Mouse (Mus musculus) forebrain, embryonic 16.5 days (tissue): ENCODE results near the gene Pycr2. TPM values are rescaled to one million over a fixed set of nuclear protein-coding genes. Genes with fewer than 3 reads are reported as not detected.
"Not testable (repeated sequence)": the region's sequence is repeated elsewhere in the genome, so short reads cannot be mapped to it uniquely, and the experiment has no call there.

Experiments used
- ATAC-seq: fragments of 200-750 bp; cut with Nextera tagmentation; 2 replicates; pipeline ENCODE4 v1.8.0; 2017; ENCODE audit warnings: mild to moderate bottlenecking, moderate library complexity
- H3K27ac ChIP-seq: fragments of 300-500 bp; sonication (generic); 2 replicates; pipeline ENCODE4 v1.5.1; 2014; ENCODE audit warnings: low read length, control low read depth
- H3K27me3 ChIP-seq: fragments of 300-500 bp; sonication (generic); replicated peaks from 2 replicates; pipeline ENCODE4 v1.6.1; 2014; ENCODE audit warnings: low read length; ENCODE audit not compliant: control insufficient read depth, insufficient read depth
- H3K36me3 ChIP-seq: fragments of 300-500 bp; sonication (generic); 2 replicates; pipeline ENCODE4 v1.6.1; 2014; ENCODE audit not compliant: control insufficient read depth, insufficient read depth
- H3K4me1 ChIP-seq: fragments of 300-500 bp; sonication (generic); replicated peaks from 2 replicates; pipeline ENCODE4 v1.6.1; 2014; ENCODE audit warnings: low read length; ENCODE audit not compliant: control insufficient read depth, insufficient read depth
- H3K4me2 ChIP-seq: fragments of 300-500 bp; sonication (generic); 2 replicates; pipeline ENCODE4 v1.6.1; 2014; ENCODE audit warnings: mild to moderate bottlenecking, low read length, control low read depth
- H3K4me3 ChIP-seq: fragments of 300-500 bp; sonication (generic); replicated peaks from 2 replicates; pipeline ENCODE4 v1.5.1; 2014; ENCODE audit warnings: mild to moderate bottlenecking, low read length, control low read depth
- H3K9ac ChIP-seq: fragments of 300-500 bp; sonication (generic); replicated peaks from 2 replicates; pipeline ENCODE4 v1.6.1; 2014; ENCODE audit warnings: low read depth, low read length, control low read depth
- H3K9me3 ChIP-seq: fragments of 300-500 bp; sonication (generic); 2 replicates; pipeline ENCODE4 v1.6.1; 2016; ENCODE audit warnings: low read length; ENCODE audit not compliant: control insufficient read depth
- WGBS: fragments of 180-500 bp; shearing (Covaris S2); extraction: QIAGEN DNeasy Blood & Tissue Kit; methylation state at CpG from one replicate; pipeline ENCODE4 v1.1.7; 2014; 5-methylcytosine and 5-hydroxymethylcytosine counted together
- polyA plus RNA-seq: library from polyadenylated mRNA; unstranded; fragments of >200 nt; fragmentation: Nextera tagmentation; extraction: Ambion mirVana; gene quantifications from 2 replicates; pipeline ENCODE4 v1.2.1, GENCODE M21; 2015

Gene Pycr2
- polyA plus RNA-seq, 1 experiment from 2014 or later, result 84.8 TPM

DNA sequence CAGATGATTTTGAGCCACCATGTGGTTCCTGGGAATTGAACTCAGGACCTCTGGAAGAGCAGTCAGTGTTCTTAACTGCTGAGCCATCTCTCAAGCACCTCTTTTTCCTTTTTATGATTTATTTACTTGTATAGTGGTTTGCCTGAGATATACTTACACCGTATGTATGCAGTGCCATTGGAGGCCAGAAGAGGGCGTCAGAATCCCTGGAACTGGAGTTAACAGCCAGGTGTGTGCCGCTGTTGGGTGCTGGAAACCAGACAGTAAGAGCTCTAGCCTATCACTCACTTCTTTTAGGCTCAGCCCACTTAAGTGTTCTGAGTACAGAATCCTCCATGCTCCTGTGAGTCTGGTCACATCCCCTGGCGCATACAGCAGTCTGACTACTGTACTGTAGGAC is 26.6 kb upstream of the Pycr2 start:
- no peak for ATAC-seq
- no peaks in the 10 kb centered on the region for H3K27me3 ChIP-seq
- H3K27ac ChIP-seq, result no peak overlapping the region
- H3K9ac ChIP-seq, result no peak overlapping the region
- no peak overlapping the region for H3K4me3 ChIP-seq
- H3K4me1 ChIP-seq, result no peaks in the 10 kb centered on the region
- H3K9me3 ChIP-seq, result no peaks in the 10 kb centered on the region
- no peaks in the 10 kb centered on the region for H3K36me3 ChIP-seq
- H3K4me2 ChIP-seq, result no peak overlapping the region
- 77% methylated on average over 4 of the region's 4 CpGs for WGBS

DNA sequence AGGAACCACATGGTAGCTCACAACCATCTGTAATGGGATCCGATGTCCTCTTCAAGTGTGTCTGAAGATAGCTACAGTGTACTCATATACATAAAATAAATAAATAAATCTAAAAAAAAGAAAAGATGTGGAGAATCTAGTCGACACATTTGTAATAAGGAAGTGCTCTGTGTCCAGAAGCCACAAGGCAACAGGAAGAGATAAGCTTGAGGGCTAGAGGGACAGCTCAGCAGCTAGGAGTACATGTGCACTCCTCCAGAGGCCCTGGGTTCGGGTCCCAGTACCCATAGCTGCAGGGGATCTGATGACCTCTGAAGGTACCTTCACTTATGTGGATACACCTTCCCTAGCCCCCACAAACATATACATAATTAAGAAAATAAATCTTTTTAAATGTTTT is 22.3 kb upstream of the Pycr2 start:
- WGBS, result 79% methylated on average over 3 of the region's 3 CpGs

DNA sequence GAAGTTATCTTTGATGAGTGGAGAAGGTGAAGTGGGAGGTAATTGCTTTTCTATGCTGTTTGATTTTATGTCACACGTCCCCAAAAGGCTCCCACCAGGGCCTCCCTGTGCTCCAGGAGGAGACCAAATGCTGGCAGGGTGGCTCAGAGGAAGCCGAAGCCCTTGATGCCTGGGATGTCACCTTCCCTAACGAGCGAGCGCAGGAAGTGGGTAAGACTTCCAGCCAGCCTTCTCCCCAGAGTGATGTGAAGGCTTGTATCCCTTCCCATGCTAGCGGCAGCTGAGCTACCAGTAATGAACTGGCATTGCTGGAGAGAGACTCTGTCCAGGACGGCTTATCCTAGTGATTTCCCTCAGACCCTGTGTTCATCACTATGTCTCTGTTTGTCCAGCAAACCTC is 20.4 kb upstream of the Pycr2 start:
- H3K36me3 ChIP-seq, result no peaks in the 10 kb centered on the region
- H3K4me3 ChIP-seq, result no peak overlapping the region
- WGBS, result 48% methylated on average over 7 of the region's 7 CpGs
- H3K4me2 ChIP-seq, result no peak overlapping the region
- no peak for ATAC-seq
- H3K4me1 ChIP-seq, result peaks cover 4% of the 10 kb centered on the region
- H3K9me3 ChIP-seq, result no peaks in the 10 kb centered on the region
- H3K27ac ChIP-seq, result no peak overlapping the region
- H3K9ac ChIP-seq, result no peak overlapping the region
- H3K27me3 ChIP-seq, result no peaks in the 10 kb centered on the region

More for the DNA sequence above, 22.3 kb upstream of the Pycr2 start:
- H3K27me3 ChIP-seq, result no peaks in the 10 kb centered on the region
- ATAC-seq, result no peak
- no peak overlapping the region for H3K9ac ChIP-seq
- no peaks in the 10 kb centered on the region for H3K9me3 ChIP-seq
- no peak overlapping the region for H3K4me2 ChIP-seq
- no peaks in the 10 kb centered on the region for H3K36me3 ChIP-seq
- H3K27ac ChIP-seq, result no peak overlapping the region
- H3K4me1 ChIP-seq, result no peaks in the 10 kb centered on the region
- no peak overlapping the region for H3K4me3 ChIP-seq

DNA sequence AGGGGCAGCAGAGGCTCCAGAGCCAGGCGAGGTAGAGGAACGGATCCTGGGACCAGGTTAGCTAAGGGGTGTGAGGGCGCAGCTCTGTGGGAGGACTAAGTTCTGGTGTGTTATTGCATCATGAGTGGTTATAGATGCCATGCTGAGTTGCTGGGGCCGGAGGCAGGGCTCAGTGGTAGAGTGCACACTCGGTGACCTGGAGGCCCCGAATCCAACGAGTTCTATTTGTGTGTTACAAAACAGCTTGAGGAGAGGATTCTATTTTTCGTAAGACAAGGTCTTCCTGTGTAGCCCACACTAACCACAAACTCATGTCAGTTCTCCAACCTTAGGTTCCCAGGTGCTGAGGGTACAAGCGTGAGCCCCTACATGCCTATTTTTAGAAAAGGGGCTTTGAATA is 19.6 kb upstream of the Pycr2 start:
- no peak for ATAC-seq
- H3K27ac ChIP-seq, result no peak overlapping the region
- H3K9me3 ChIP-seq, result no peaks in the 10 kb centered on the region
- no peak overlapping the region for H3K9ac ChIP-seq
- no peak overlapping the region for H3K4me3 ChIP-seq
- no peak overlapping the region for H3K4me2 ChIP-seq
- H3K27me3 ChIP-seq, result no peaks in the 10 kb centered on the region
- no peaks in the 10 kb centered on the region for H3K36me3 ChIP-seq
- H3K4me1 ChIP-seq, result peaks cover 6% of the 10 kb centered on the region
- WGBS, result 90% methylated on average over 9 of the region's 9 CpGs

DNA sequence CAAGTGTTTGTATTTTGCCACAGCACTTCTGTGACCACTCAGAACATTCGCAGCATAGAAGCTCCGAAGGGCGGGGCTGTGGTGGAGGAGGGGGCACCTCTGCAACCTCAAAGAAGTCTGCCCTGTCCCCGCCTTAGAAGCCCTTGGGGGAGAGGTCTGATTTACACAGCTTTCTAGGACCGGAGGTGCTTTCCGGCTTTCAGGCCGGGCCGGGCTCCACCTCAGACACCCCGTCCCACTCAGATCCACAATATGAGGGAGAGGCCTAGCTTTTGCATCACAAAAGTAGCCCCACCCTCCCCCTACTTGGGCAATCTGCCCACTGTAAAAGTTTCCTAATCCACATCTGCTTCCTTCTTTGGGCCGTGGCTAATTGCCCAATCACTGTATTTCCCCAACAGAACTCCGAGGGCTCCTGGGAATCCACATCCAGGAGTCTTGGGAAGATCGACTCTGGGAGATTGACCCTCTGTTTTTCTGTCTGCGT is 15.5 kb upstream of the Pycr2 start:
- peak; percentile 26; the same call in 1 of the 2 replicates for ATAC-seq
- 1% methylated on average over 13 of the region's 13 CpGs for WGBS
- no peak overlapping the region for H3K27ac ChIP-seq
- no peaks in the 10 kb centered on the region for H3K9me3 ChIP-seq
- no peak overlapping the region for H3K9ac ChIP-seq
- H3K4me3 ChIP-seq, result no peak overlapping the region
- H3K27me3 ChIP-seq, result peaks cover 4% of the 10 kb centered on the region
- no peaks in the 10 kb centered on the region for H3K36me3 ChIP-seq
- no peak overlapping the region for H3K4me2 ChIP-seq
- peaks cover 6% of the 10 kb centered on the region for H3K4me1 ChIP-seq

DNA sequence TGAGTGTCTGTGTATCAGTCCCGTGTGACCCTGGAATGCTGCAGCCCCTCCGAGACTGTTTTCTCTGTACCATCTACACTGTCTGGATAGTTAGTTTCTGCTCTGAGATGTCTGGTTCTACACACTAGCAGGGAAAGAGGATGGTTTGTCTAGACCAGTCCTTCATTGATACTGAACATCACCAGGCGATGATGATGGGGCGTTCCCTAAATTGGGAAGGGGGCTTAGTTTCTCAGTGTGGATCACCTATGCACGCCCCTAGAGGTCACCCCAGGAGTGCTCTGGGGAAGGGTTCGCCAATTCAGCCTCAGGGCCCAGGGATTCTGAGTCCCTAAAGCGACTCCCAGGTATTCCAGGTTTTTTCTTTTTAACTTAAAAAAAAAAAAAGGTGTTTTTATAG is 14.9 kb upstream of the Pycr2 start:
- no peak overlapping the region for H3K9ac ChIP-seq
- WGBS, result 33% methylated on average over 7 of the region's 7 CpGs
- peaks cover 6% of the 10 kb centered on the region for H3K4me1 ChIP-seq
- no peak for ATAC-seq
- no peaks in the 10 kb centered on the region for H3K9me3 ChIP-seq
- no peak overlapping the region for H3K4me2 ChIP-seq
- no peaks in the 10 kb centered on the region for H3K36me3 ChIP-seq
- H3K4me3 ChIP-seq, result no peak overlapping the region
- H3K27ac ChIP-seq, result no peak overlapping the region
- peaks cover 8% of the 10 kb centered on the region for H3K27me3 ChIP-seq

DNA sequence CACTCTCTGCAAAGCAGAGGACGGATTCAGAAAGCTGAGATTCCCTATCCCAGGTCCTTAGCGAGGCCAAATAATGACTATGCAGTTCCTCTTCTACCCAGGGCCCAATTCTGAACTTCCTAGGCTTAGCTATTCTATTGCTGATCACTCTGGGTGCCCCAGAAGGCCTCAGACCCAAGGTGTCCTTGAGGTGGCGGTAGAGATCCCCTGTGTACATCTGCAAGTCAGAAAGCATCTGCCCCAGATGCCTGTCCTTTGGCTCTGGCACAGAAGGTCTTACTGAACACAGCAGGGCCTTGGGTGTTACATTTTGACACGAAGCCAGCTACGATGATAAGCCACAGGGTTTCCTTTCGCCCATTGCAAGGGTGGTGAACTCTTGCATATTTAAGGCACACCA is 14.3 kb upstream of the Pycr2 start:
- ATAC-seq, result no peak
- no peak overlapping the region for H3K4me2 ChIP-seq
- H3K27me3 ChIP-seq, result peaks cover 11% of the 10 kb centered on the region
- H3K9ac ChIP-seq, result no peak overlapping the region
- no peak overlapping the region for H3K27ac ChIP-seq
- no peaks in the 10 kb centered on the region for H3K9me3 ChIP-seq
- no peaks in the 10 kb centered on the region for H3K36me3 ChIP-seq
- H3K4me1 ChIP-seq, result peaks cover 8% of the 10 kb centered on the region
- WGBS, result 50% methylated on average over 6 of the region's 6 CpGs
- H3K4me3 ChIP-seq, result no peak overlapping the region

DNA sequence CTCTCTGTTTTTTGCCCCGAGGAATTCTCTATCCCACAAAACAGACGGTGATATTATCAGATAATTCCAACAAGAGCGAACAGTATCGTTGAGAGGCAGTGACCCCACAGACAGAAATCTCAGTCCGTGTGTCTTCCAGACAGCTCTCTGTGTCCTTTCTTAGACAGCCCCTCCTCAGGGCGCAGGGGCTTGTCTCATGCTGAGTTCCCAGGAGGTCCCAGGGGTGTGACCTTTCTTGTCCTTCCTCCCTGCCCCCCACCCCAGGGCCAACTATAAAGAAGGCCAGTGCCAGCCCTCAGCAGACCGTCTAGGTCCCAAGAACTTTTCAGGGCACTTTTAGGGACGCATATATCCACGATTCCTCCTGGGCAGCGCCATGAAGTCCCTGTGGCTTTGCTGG is 11.3 kb upstream of the Pycr2 start, which contains the start of gene Lefty2:
Gene Lefty2 (plus strand): TSS at position 301 of the 400 bp plus-strand sequence.
- Histone ChIP-seq H3K9me3 (no peaks in the 10 kb centered on the region), H3K4me2 (no peak within 1 kb of the TSS; the same call in 1 of the 2 replicates), H3K4me1 (peaks cover 8% of the 10 kb centered on the region), H3K27ac (no peak within 1 kb of the TSS), H3K27me3 (peaks cover 11% of the 10 kb centered on the region), H3K9ac (no peak within 1 kb of the TSS), H3K4me3 (peak within 1 kb of the TSS; percentile 35), H3K36me3 (no peaks in the 10 kb centered on the region)
- WGBS, result 62% methylated on average over 10 of the region's 10 CpGs
- no peak for ATAC-seq

DNA sequence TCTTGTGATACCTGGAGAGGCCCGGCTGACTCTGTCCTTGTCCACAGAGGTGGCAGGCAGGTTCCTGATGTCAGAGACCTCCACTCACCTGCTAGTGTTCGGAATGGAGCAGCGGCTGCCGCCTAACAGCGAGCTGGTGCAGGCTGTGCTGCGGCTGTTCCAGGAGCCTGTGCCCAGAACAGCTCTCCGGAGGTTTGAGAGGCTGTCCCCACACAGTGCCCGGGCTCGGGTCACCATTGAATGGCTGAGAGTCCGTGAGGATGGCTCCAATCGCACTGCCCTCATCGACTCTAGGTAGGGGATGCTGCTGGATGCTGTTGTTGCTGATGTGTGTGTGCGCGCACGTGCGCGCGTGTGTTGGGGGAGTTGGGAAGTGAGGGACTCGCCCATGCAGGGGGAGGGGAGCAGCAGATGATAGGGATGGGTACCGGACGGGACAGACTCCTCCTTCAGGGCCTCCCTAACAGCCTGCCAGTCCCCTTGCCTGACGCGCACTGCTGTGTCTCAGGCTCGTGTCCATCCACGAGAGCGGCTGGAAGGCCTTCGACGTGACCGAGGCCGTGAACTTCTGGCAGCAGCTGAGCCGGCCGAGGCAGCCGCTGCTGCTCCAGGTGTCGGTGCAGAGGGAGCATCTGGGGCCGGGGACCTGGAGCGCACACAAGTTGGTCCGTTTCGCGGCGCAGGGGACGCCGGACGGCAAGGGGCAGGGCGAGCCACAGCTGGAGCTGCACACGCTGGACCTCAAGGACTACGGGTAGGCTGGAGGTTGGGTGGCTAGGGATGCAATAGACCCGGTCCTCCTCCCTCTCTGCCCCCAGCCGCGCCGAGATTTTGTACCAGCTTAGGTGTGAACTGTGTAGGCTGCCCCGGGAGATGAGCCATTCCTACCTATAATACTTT is 9.8 kb upstream of the Pycr2 start:
- Histone ChIP-seq H3K4me2 (peak overlapping the region; percentile 41), H3K27me3 (peaks cover 11% of the 10 kb centered on the region), H3K4me3 (peak overlapping the region; percentile 35)
- ATAC-seq, result peak; percentile 68
- H3K9me3 ChIP-seq, H3K27ac ChIP-seq, H3K9ac ChIP-seq, H3K4me1 ChIP-seq, H3K36me3 ChIP-seq: not testable (repeated sequence)
- 6% methylated on average over 42 of the region's 51 CpGs for WGBS
